Mouse (Mus musculus) heart, adult 10 weeks (tissue): ENCODE measurements around the gene Dhx15. TPM values are rescaled to one million over a fixed set of nuclear protein-coding genes. Genes with fewer than 3 reads are reported as not detected.

ENCODE experiments used
- polyA plus RNA-seq: library from polyadenylated mRNA; stranded (reverse); fragments of 350-450 nt; fragmentation: Illumina TruSeq; extraction: RNeasy Lipid Tissue Mini Kit (QIAGEN cat#74804); gene quantifications from one replicate; pipeline ENCODE4 v1.2.3, GENCODE M21; 2014; ENCODE audit warnings: low read depth, low replicate concordance

Dhx15 gene
- polyA plus RNA-seq: 71.3 TPM

DNA sequence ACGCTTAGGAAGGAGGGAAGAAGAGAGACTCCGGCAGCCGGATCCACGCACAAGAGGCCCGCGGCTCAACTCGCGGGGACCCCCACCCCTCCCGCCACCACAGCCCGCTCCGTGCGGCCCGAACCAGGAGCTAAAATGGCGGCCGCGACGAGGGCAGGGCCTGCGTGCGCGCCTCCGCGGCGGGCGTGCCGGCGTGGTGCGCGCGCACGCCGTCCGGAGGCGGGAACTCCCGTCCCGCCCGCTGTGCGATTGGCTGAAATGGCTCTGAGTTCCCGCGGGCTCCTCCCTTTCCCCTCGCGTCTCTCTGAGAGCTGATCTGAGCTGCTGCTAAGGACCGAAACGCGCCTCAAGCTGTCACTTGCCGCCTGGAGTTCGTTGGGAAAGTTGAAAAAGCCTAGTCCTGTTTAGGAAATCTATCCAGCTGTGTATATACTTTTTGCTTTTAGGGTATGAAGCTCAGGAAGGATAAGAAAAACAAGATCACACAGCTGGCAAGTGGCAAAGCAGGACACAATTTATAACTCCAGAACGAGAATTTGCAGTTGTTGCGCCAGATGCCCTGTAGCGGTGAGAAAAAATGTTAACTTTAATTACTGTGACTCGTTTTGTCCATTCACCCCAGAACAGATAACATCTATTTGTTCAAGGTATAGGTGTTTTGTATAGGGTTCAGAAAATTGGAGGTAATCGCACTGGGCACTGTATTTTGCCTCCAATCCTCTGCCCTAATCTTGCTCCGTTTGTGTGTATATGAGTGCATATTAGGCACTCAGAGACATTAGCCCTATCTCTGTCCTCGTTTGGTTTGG lies at the start of gene Dhx15:
Gene Dhx15 (minus strand): TSS at position 144 of the 809 bp plus-strand sequence.

Other genes with a start within 250 kb of the Dhx15 start
- gene Sod3, start 173.3 kb upstream of the Dhx15 start, polyA plus RNA-seq: 19.9 TPM